Mouse (Mus musculus) CH12.LX (cell line): ENCODE results near the gene Pex7. TPM values are rescaled to one million over a fixed set of nuclear protein-coding genes. Genes with fewer than 3 reads are reported as not detected.

Source experiments
- DNase-seq: peaks from one replicate; pipeline ENCODE4 v3.0.0-alpha.2; 2013; ENCODE audit errors: extremely low read depth
- H3K27ac ChIP-seq: 2 replicates; pipeline ENCODE4 v1.5.1; 2012; ENCODE audit warnings: low read depth, mild to moderate bottlenecking, control low read depth, moderate library complexity; ENCODE audit not compliant: insufficient read depth
- H3K27me3 ChIP-seq: replicated peaks from 2 replicates; pipeline ENCODE3; 2012; ENCODE audit warnings: inconsistent platforms
- H3K36me3 ChIP-seq, 2 experiments: replicated peaks in 1 of 2; 2 replicates each; pipeline versions ENCODE3 to v1.6.1; 2012; ENCODE audit warnings: inconsistent platforms in 1 of 2, low read length in 1 of 2, mild to moderate bottlenecking in 1 of 2, mixed read lengths in 1 of 2, moderate library complexity in 1 of 2; ENCODE audit not compliant: control insufficient read depth in 1 of 2, insufficient read depth in 1 of 2
- H3K4me1 ChIP-seq, 2 experiments: 2 replicates each; pipeline ENCODE4 v1.6.1; 2012; ENCODE audit warnings: inconsistent platforms in 1 of 2, moderate library complexity in 1 of 2; ENCODE audit not compliant: insufficient read depth in 2 of 2, control insufficient read depth in 1 of 2
- H3K4me2 ChIP-seq: 2 replicates; pipeline ENCODE4 v1.6.1; 2012; ENCODE audit warnings: low read depth, mild to moderate bottlenecking, control low read depth; ENCODE audit not compliant: poor library complexity, insufficient read depth, severe bottlenecking
- H3K4me3 ChIP-seq, 3 experiments: fragments of 150-350 bp in 1 of 3; sonication (generic) in 1 of 3; replicated peaks in 1 of 3; 2 replicates each; pipeline versions ENCODE3 to v1.5.1; 2011 to 2012; ENCODE audit warnings: low read depth in 2 of 3, low read length in 2 of 3, mild to moderate bottlenecking in 2 of 3, moderate library complexity in 2 of 3, control low read depth in 1 of 3, improper control_type of control experiment in 1 of 3, inconsistent platforms in 1 of 3, mixed read lengths in 1 of 3; ENCODE audit not compliant: poor library complexity in 1 of 3
- H3K79me2 ChIP-seq: replicated peaks from 2 replicates; pipeline ENCODE4 v1.6.1; 2012; ENCODE audit warnings: mild to moderate bottlenecking, moderate library complexity; ENCODE audit not compliant: control insufficient read depth, poor library complexity, insufficient read depth, severe bottlenecking; ENCODE audit errors: extremely low read depth
- H3K9ac ChIP-seq: 2 replicates; pipeline ENCODE4 v1.6.1; 2012; ENCODE audit warnings: low read depth, mild to moderate bottlenecking, control low read depth, moderate library complexity; ENCODE audit not compliant: insufficient read depth
- H3K9me3 ChIP-seq: replicated peaks from 2 replicates; pipeline ENCODE3; 2012; ENCODE audit warnings: low read length, inconsistent platforms, mixed read lengths
- BHLHE40 ChIP-seq: IDR thresholded peaks from 2 replicates; pipeline ENCODE4 v1.6.1; 2011; ENCODE audit warnings: mild to moderate bottlenecking, low read depth, low read length, improper control_type of control experiment
- CHD2 ChIP-seq: IDR thresholded peaks from 2 replicates; pipeline ENCODE4 v1.6.1; 2011; ENCODE audit warnings: low read length, improper control_type of control experiment
- CTCF ChIP-seq, 2 experiments: IDR thresholded peaks in 1 of 2; conservative IDR thresholded peaks in 1 of 2; 2 replicates each; pipeline ENCODE4 v1.5.1; 2011 to 2012; ENCODE audit warnings: low read depth in 2 of 2, low read length in 2 of 2, improper control_type of control experiment in 1 of 2, inconsistent platforms in 1 of 2, mild to moderate bottlenecking in 1 of 2, moderate library complexity in 1 of 2
- E2F4 ChIP-seq: IDR thresholded peaks from 2 replicates; pipeline ENCODE4 v1.6.1; 2011; ENCODE audit warnings: low read depth, low read length, improper control_type of control experiment; ENCODE audit not compliant: insufficient replicate concordance
- ELF1 ChIP-seq: IDR thresholded peaks from 2 replicates; pipeline ENCODE4 v1.6.1; 2014; ENCODE audit warnings: low read depth, mild to moderate bottlenecking, inconsistent platforms, low read length, improper control_type of control experiment
- EP300 ChIP-seq: IDR thresholded peaks from 2 replicates; pipeline ENCODE4 v1.6.1; 2011; ENCODE audit warnings: low read length, improper control_type of control experiment
- ETS1 ChIP-seq: conservative IDR thresholded peaks from 2 replicates; pipeline ENCODE4 v1.6.1; 2012; ENCODE audit warnings: low read depth, mild to moderate bottlenecking, inconsistent platforms, low read length, improper control_type of control experiment, moderate library complexity
- HCFC1 ChIP-seq: IDR thresholded peaks from 2 replicates; pipeline ENCODE4 v1.6.1; 2012; ENCODE audit warnings: low read depth, mild to moderate bottlenecking, inconsistent platforms, low read length, improper control_type of control experiment
- IRF4 ChIP-seq: IDR thresholded peaks from 2 replicates; pipeline ENCODE4 v1.6.1; 2014; ENCODE audit warnings: low read depth, mild to moderate bottlenecking, inconsistent platforms, low read length, improper control_type of control experiment
- JUN ChIP-seq: IDR thresholded peaks from 2 replicates; pipeline ENCODE4 v1.6.1; 2011; ENCODE audit warnings: low read depth, mild to moderate bottlenecking, low read length, improper control_type of control experiment, moderate library complexity; ENCODE audit not compliant: insufficient read depth
- JUND ChIP-seq: conservative IDR thresholded peaks from 2 replicates; pipeline ENCODE4 v1.6.1; 2011; ENCODE audit warnings: low read depth, low read length, improper control_type of control experiment
- KAT2A ChIP-seq: IDR thresholded peaks from 2 replicates; pipeline ENCODE4 v1.6.1; 2012; ENCODE audit warnings: low read length, improper control_type of control experiment, inconsistent platforms; ENCODE audit not compliant: insufficient replicate concordance
- MAX ChIP-seq: IDR thresholded peaks from 2 replicates; pipeline ENCODE4 v1.6.1; 2011; ENCODE audit warnings: low read length, improper control_type of control experiment
- MAZ ChIP-seq: IDR thresholded peaks from 2 replicates; pipeline ENCODE4 v1.6.1; 2012; ENCODE audit warnings: low read depth, mild to moderate bottlenecking, inconsistent platforms, low read length, improper control_type of control experiment, moderate library complexity
- MEF2A ChIP-seq: IDR thresholded peaks from 2 replicates; pipeline ENCODE4 v1.6.1; 2014; ENCODE audit warnings: low read depth, mild to moderate bottlenecking, inconsistent platforms, low read length, improper control_type of control experiment, borderline replicate concordance
- MYC ChIP-seq: IDR thresholded peaks from 2 replicates; pipeline ENCODE4 v1.6.1; 2011; ENCODE audit warnings: low read depth, mild to moderate bottlenecking, improper control_type of control experiment, low read length
- NELFE ChIP-seq: IDR thresholded peaks from 2 replicates; pipeline ENCODE4 v1.6.1; 2011; ENCODE audit warnings: low read depth, low read length, improper control_type of control experiment
- PAX5 ChIP-seq: IDR thresholded peaks from 2 replicates; pipeline ENCODE4 v1.6.1; 2012; ENCODE audit warnings: low read length, inconsistent platforms, mixed read lengths
- POLR2A ChIP-seq: IDR thresholded peaks from 2 replicates; pipeline ENCODE4 v1.6.1; 2011; ENCODE audit warnings: low read depth, mild to moderate bottlenecking, improper control_type of control experiment, low read length
- POLR2AphosphoS2 ChIP-seq: IDR thresholded peaks from 2 replicates; pipeline ENCODE4 v1.6.1; 2011; ENCODE audit warnings: low read depth, low read length, improper control_type of control experiment
- RAD21 ChIP-seq: IDR thresholded peaks from 2 replicates; pipeline ENCODE4 v1.6.1; 2011; ENCODE audit warnings: low read depth, mild to moderate bottlenecking, low read length, improper control_type of control experiment, moderate library complexity
- RCOR1 ChIP-seq: conservative IDR thresholded peaks from 2 replicates; pipeline ENCODE4 v1.6.1; 2012; ENCODE audit warnings: low read depth, mild to moderate bottlenecking, inconsistent platforms, low read length, improper control_type of control experiment
- SIN3A ChIP-seq: IDR thresholded peaks from 2 replicates; pipeline ENCODE4 v1.6.1; 2012; ENCODE audit warnings: low read length, improper control_type of control experiment, inconsistent platforms
- SMC3 ChIP-seq: IDR thresholded peaks from 2 replicates; pipeline ENCODE4 v1.6.1; 2011; ENCODE audit warnings: low read depth, low read length, improper control_type of control experiment
- TBP ChIP-seq: conservative IDR thresholded peaks from 2 replicates; pipeline ENCODE4 v1.6.1; 2011; ENCODE audit warnings: low read depth, low read length, improper control_type of control experiment
- TCF12 ChIP-seq: IDR thresholded peaks from 2 replicates; pipeline ENCODE4 v1.6.1; 2014; ENCODE audit warnings: low read depth, mild to moderate bottlenecking, inconsistent platforms, low read length, improper control_type of control experiment
- USF2 ChIP-seq: conservative IDR thresholded peaks from 2 replicates; pipeline ENCODE4 v1.6.1; 2011; ENCODE audit warnings: low read depth, low read length, improper control_type of control experiment
- ZC3H11A ChIP-seq: IDR thresholded peaks from 2 replicates; pipeline ENCODE4 v1.6.1; 2012; ENCODE audit warnings: low read depth, mild to moderate bottlenecking, inconsistent platforms, low read length, improper control_type of control experiment
- ZKSCAN1 ChIP-seq: IDR thresholded peaks from 2 replicates; pipeline ENCODE4 v1.6.1; 2012; ENCODE audit warnings: low read depth, inconsistent platforms, low read length, improper control_type of control experiment, borderline replicate concordance
- ZMIZ1 ChIP-seq: IDR thresholded peaks from 2 replicates; pipeline ENCODE4 v1.6.1; 2012; ENCODE audit warnings: low read depth, mild to moderate bottlenecking, inconsistent platforms, low read length, improper control_type of control experiment
- ZNF384 ChIP-seq: IDR thresholded peaks from 2 replicates; pipeline ENCODE4 v1.6.1; 2012; ENCODE audit warnings: low read depth, low read length, improper control_type of control experiment, inconsistent platforms
- dilution Hi-C: fragments of 300-500 bp; cut with MboI; formaldehyde crosslinking; loops from 2 replicates; pipeline ENCODE4 v1.14.3; 2020; ENCODE audit warnings: low sequenced_read_pairs; ENCODE audit not compliant: extremely low pct_unique_long_range_greater_than_20kb, extremely low pct_ligation_motif_present
- in situ Hi-C: fragments of 300-500 bp; cut with MboI; formaldehyde crosslinking; loops from 3 replicates; pipeline ENCODE4 v1.14.3; 2019; ENCODE audit warnings: low sequenced_read_pairs, low pct_ligation_motif_present, low pct_unique_long_range_greater_than_20kb, mixed read lengths
- polyA plus RNA-seq: library from polyadenylated mRNA; unstranded; fragments of >175 nt; gene quantifications from 2 replicates; pipeline ENCODE4 v1.2.1, GENCODE M21; 2012; ENCODE audit warnings: low read depth; ENCODE audit not compliant: insufficient read length
- total RNA-seq, 2 experiments: library from RNA; depleted of rRNA; stranded (reverse); fragments of 300-350 nt in 1 of 2; fragments of >200 nt in 1 of 2; gene quantifications; 2 replicates each; pipeline ENCODE4 v1.2.3; 2012 to 2014

The Pex7 gene
- total and polyA plus RNA-seq, 3 experiments = 26.5 to 53.6 (median 30.2) TPM

GRCm38 (mm10) chr10:19939282-19939705 is 31.8 kb upstream of the Pex7 start:
- peaks cover 76% of the 10 kb centered on the region for H3K79me2 ChIP-seq
- H3K4me3 ChIP-seq = peak overlapping the region; percentile 10 to 37 (median 33)
- peak overlapping the region; percentile 96 for H3K27ac ChIP-seq
- peaks cover 13 to 60% of the 10 kb centered on the region in 2 experiments for H3K4me1 ChIP-seq
- peak overlapping the region; percentile 74 for H3K4me2 ChIP-seq
- peak overlapping the region; percentile 90 for H3K9ac ChIP-seq
- peak; percentile 80 for DNase-seq
- dilution Hi-C loops = no loop called here
- TF ChIP-seq MYC = 0 out of 2 replicates have a peak, but pooled peaks have one; percentile 52
- peak; percentile 42 for TF ChIP-seq TCF12
- TF ChIP-seq JUND = no peak
- no peak for TF ChIP-seq CTCF (conservative IDR thresholded peaks at IDR 0.05 in 1 of 2, IDR thresholded peaks at IDR 0.05 in 1 of 2; ENCODE audit: low read depth in 2 of 2, low read length in 2 of 2)
- no peak for TF ChIP-seq ZNF384
- no peak for TF ChIP-seq MAZ
- no peak for TF ChIP-seq ZMIZ1
- TF ChIP-seq JUN = no peak
- no peak for TF ChIP-seq MAX
- peak; percentile 56; the same call in 1 of the 2 replicates for TF ChIP-seq RCOR1
- no peak; the same call in 1 of the 2 replicates for TF ChIP-seq POLR2AphosphoS2
- TF ChIP-seq PAX5 = no peak
- peak; percentile 42; the same call in 1 of the 2 replicates for TF ChIP-seq ETS1
- 0 out of 2 replicates have a peak, but pooled peaks have one; percentile 32 for TF ChIP-seq MEF2A
- TF ChIP-seq IRF4 = peak; percentile 72
- 0 out of 2 replicates have a peak, but pooled peaks have one; percentile 33 for TF ChIP-seq ELF1
- no peak for TF ChIP-seq USF2
- TF ChIP-seq E2F4 = no peak
- peak; percentile 58 for TF ChIP-seq POLR2A
- no peak for TF ChIP-seq RAD21
- TF ChIP-seq CHD2 = 0 out of 2 replicates have a peak, but pooled peaks have one; percentile 8
- 0 out of 2 replicates have a peak, but pooled peaks have one; percentile 21 for TF ChIP-seq BHLHE40
- TF ChIP-seq NELFE = no peak
- peak; percentile 57; the same call in 1 of the 2 replicates for TF ChIP-seq EP300
- TF ChIP-seq SIN3A = peak; percentile 59; the same call in 1 of the 2 replicates
- TF ChIP-seq SMC3 = no peak
- TF ChIP-seq TBP = 0 out of 2 replicates have a peak, but pooled peaks have one; percentile 24
- no peak for TF ChIP-seq ZKSCAN1
- no peak for TF ChIP-seq HCFC1
- 0 out of 2 replicates have a peak, but pooled peaks have one; percentile 23 for TF ChIP-seq KAT2A
- no peak for TF ChIP-seq ZC3H11A
- peaks cover 8 to 36% of the 10 kb centered on the region in 2 experiments for H3K36me3 ChIP-seq
- H3K27me3 ChIP-seq = no peaks in the 10 kb centered on the region
- in situ Hi-C loops = loop anchor here (10.0 kb wide), 1 partner anchor 56 kb away; no protein-coding TSS in a partner anchor
- H3K9me3 ChIP-seq = no peaks in the 10 kb centered on the region
